Mouse (Mus musculus) forebrain, embryonic 12.5 days (tissue): ENCODE measurements at regions not wholly inside any gene's neighbourhood (a gene's known extent, or its start where the extent isn't known, plus 50 kb on each side); places are given as distances from the start of the nearest gene placed in this dataset.

Experiments
- ATAC-seq: fragments of 200-750 bp; cut with Nextera tagmentation; 2 replicates; pipeline ENCODE4 v1.8.0; 2017; ENCODE audit warnings: moderate TSS enrichment; ENCODE audit not compliant: low FRiP score
- H3K27ac ChIP-seq: fragments of 300-500 bp; sonication (generic); 2 replicates; pipeline ENCODE4 v1.5.1; 2016; ENCODE audit warnings: mild to moderate bottlenecking
- H3K27me3 ChIP-seq: fragments of 300-500 bp; sonication (generic); 2 replicates; pipeline ENCODE4 v1.6.1; 2016; ENCODE audit warnings: mild to moderate bottlenecking
- H3K36me3 ChIP-seq: fragments of 300-500 bp; sonication (generic); replicated peaks from 2 replicates; pipeline ENCODE4 v1.6.1; 2016; ENCODE audit warnings: mild to moderate bottlenecking
- H3K4me1 ChIP-seq: fragments of 300-500 bp; sonication (generic); 2 replicates; pipeline ENCODE4 v1.6.1; 2016
- H3K4me2 ChIP-seq: fragments of 300-500 bp; sonication (generic); 2 replicates; pipeline ENCODE4 v1.6.1; 2016; ENCODE audit warnings: mild to moderate bottlenecking, moderate library complexity
- H3K4me3 ChIP-seq: fragments of 300-500 bp; sonication (generic); replicated peaks from 2 replicates; pipeline ENCODE4 v1.5.1; 2016; ENCODE audit warnings: mild to moderate bottlenecking
- H3K9ac ChIP-seq: fragments of 300-500 bp; sonication (generic); 2 replicates; pipeline ENCODE4 v1.6.1; 2016; ENCODE audit warnings: mild to moderate bottlenecking
- H3K9me3 ChIP-seq: fragments of 300-500 bp; sonication (generic); 2 replicates; pipeline ENCODE4 v1.6.1; 2016
- WGBS: fragments of 180-500 bp; shearing (Covaris S2); methylation state at CpG from one replicate; pipeline ENCODE4 v1.1.7; 2016; 5-methylcytosine and 5-hydroxymethylcytosine counted together

DNA sequence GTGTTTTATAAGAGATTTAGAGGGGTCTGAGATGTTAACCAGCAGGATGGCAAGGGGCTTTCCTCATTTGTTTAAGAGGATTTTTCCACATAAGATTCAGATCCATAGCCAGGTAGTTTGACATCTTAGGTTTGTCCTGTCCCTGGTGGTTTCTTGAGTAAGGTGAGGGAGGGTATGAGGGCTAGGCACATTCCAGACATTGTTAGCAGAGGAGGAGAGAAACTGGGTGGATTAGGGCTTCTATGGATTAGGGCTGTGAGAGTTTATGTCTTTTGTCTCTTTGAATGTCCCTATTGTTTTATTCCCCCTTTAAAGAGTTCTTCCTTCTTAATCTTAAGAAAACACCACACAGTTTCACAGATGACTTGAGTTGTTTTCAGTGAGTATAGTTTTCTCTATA lies 138.6 kb upstream of the Tnfaip3 start:
- H3K9ac ChIP-seq = no peak overlapping the region
- no peaks in the 10 kb centered on the region for H3K4me1 ChIP-seq
- no peaks in the 10 kb centered on the region for H3K36me3 ChIP-seq
- H3K4me2 ChIP-seq = no peak overlapping the region
- no peak overlapping the region for H3K27ac ChIP-seq
- H3K9me3 ChIP-seq = no peaks in the 10 kb centered on the region
- H3K4me3 ChIP-seq = no peak overlapping the region
- ATAC-seq = no peak
- no peaks in the 10 kb centered on the region for H3K27me3 ChIP-seq

DNA sequence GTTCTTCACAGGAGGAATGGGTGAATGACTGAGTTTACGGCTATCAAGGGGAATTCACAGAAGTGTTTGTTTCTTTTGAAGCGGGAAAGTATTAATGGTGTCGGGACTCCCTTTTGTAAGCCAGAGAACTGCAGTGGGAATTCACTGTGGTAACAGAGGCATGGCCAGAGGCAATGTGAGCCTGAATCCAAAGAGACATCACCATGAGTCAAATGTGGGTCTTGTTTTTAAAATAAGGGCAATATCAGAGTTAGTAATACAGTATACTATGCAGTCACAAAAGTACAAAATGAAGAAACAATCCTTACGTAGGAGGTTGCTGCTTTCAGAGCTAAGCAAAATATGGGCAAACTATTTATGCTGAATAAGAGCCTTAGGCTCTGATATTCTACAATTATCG lies 137.3 kb upstream of the Tnfaip3 start:
- H3K4me2 ChIP-seq = no peak overlapping the region
- ATAC-seq = no peak
- H3K4me1 ChIP-seq = no peaks in the 10 kb centered on the region
- WGBS = 85% methylated on average over 5 of the region's 5 CpGs
- H3K36me3 ChIP-seq = no peaks in the 10 kb centered on the region
- no peak overlapping the region for H3K4me3 ChIP-seq
- H3K27me3 ChIP-seq = no peaks in the 10 kb centered on the region
- H3K27ac ChIP-seq = no peak overlapping the region
- H3K9me3 ChIP-seq = no peaks in the 10 kb centered on the region
- no peak overlapping the region for H3K9ac ChIP-seq

DNA sequence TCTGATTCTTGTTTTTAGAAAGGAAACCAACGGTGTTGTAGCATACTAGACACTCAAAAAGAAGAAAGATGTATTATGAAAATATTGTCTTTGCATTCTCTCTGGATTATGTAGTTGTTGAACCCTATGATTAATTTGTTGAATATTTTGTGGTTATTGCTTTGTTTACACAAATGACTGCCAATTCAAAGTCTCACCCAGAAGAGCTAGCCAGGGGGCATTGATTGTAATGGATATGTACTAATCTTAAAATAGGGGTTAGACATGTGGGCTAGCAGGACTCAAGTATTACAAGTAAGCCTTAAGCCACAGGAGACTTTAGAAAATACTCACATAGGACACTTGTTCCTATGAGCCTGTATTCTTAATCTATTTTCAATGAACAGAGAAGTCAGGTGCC lies 135.3 kb upstream of the Tnfaip3 start:
- H3K9ac ChIP-seq = no peak overlapping the region
- H3K27me3 ChIP-seq = no peaks in the 10 kb centered on the region
- 89% methylated on average over 1 of the region's 1 CpGs for WGBS
- no peak for ATAC-seq
- H3K4me1 ChIP-seq = no peaks in the 10 kb centered on the region
- H3K4me2 ChIP-seq = no peak overlapping the region
- no peaks in the 10 kb centered on the region for H3K36me3 ChIP-seq
- no peak overlapping the region for H3K27ac ChIP-seq
- H3K4me3 ChIP-seq = no peak overlapping the region
- H3K9me3 ChIP-seq = no peaks in the 10 kb centered on the region

DNA sequence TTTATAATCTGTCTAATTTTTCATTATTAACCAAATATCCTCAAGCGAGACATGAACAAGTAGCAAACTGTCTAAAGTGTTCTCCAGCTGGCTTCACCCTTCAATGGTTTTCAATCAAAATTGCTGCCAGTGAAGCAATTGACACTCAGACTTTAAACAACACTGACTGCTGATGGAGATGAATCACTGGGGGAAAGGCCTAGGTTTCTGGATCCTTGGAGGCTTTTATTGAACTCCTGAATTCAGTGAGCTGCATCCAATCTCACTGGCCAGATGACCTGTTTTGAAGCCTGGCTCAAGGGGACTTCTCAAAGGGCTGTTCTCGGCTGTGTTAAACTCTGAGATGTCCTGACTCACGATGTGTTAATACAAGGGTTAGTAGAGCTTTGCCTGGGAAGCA lies 134.5 kb upstream of the Tnfaip3 start:
- Histone ChIP-seq H3K4me3 (no peak overlapping the region), H3K4me2 (no peak overlapping the region), H3K27me3 (no peaks in the 10 kb centered on the region), H3K9me3 (no peaks in the 10 kb centered on the region), H3K9ac (no peak overlapping the region), H3K27ac (no peak overlapping the region), H3K36me3 (no peaks in the 10 kb centered on the region), H3K4me1 (no peaks in the 10 kb centered on the region)
- WGBS = 71% methylated on average over 3 of the region's 3 CpGs
- ATAC-seq = no peak

DNA sequence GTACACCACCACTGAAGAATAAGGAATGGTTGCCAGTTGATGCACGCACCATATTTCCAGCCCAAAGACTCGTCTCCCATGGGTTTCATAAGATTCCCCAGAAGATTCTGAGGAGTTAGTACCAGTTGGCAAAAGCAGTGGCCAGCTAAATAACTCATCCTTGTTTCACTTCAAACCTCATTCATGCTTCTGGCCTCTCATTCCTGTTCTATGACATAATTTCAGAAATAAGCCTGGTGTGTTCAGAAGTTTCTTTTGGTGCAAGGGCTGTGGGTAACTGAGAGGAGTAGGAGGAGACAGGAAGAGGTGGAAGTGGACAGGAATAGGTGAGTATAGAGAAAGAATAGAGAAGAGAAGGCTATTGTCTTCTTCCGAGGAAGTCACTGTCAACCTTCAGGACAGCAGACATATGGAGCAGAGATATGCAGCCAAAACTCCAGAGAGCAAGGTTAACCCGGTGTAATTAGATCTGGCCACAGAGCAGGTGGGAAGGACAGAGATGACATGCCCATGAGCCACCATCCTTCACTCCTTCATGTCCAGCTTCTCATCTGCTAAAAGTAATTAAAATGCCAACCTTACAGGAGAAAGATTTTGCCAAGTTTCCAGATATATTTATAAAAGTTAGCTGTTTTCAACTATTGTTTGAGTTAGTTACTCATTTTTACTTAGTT lies 133.9 kb upstream of the Tnfaip3 start:
- Histone ChIP-seq H3K4me3 (no peak overlapping the region), H3K9me3 (no peaks in the 10 kb centered on the region), H3K4me1 (no peaks in the 10 kb centered on the region), H3K27ac (no peak overlapping the region), H3K9ac (no peak overlapping the region), H3K36me3 (no peaks in the 10 kb centered on the region), H3K27me3 (no peaks in the 10 kb centered on the region), H3K4me2 (no peak overlapping the region)
- WGBS = 87% methylated on average over 4 of the region's 4 CpGs
- no peak for ATAC-seq

DNA sequence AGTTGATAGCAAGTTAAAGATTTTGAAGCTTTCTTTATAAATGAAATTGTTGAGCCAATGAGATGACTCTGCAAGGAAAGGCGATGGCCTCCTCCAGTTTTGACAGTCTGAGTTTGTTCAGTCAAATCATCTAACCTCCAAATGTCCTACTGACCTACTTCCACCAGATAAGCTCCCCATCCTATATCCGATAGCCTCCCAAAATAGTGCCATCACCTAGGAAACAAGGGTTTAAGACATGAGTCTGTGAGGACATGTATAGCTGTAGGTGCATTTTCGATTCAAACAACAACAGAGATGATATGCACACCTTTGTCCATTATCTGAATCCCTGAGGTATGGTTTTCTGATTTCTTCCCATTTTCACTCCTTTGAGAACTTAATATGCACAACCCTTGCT lies 126.0 kb upstream of the Tnfaip3 start:
- H3K9me3 ChIP-seq = no peaks in the 10 kb centered on the region
- H3K27me3 ChIP-seq = no peaks in the 10 kb centered on the region
- no peak overlapping the region for H3K4me3 ChIP-seq
- 92% methylated on average over 3 of the region's 3 CpGs for WGBS
- no peak overlapping the region for H3K27ac ChIP-seq
- no peaks in the 10 kb centered on the region for H3K36me3 ChIP-seq
- no peak overlapping the region for H3K9ac ChIP-seq
- H3K4me2 ChIP-seq = no peak overlapping the region
- no peak for ATAC-seq
- no peaks in the 10 kb centered on the region for H3K4me1 ChIP-seq

DNA sequence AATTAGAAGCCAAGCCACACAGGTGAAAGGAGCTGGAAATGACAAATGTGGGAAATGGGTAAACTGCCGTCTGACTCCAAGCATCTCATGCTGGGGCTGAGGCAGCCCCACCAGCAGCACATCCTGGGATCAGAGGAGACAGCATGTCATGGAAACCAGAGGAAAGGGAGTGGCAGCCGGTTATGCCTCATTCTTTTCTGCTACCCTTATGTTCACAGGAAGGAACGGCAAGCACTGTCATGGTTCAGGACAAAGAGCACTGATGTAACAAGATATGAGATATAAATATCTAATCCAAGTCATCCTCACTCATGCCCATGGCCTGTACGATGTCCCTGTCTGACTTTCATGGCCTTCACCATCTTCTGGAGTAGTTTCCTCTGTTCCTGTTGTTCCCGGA lies 125.2 kb upstream of the Tnfaip3 start:
- Histone ChIP-seq H3K9me3 (no peaks in the 10 kb centered on the region), H3K4me2 (no peak overlapping the region), H3K4me3 (no peak overlapping the region), H3K27me3 (no peaks in the 10 kb centered on the region), H3K36me3 (no peaks in the 10 kb centered on the region), H3K4me1 (no peaks in the 10 kb centered on the region), H3K9ac (no peak overlapping the region), H3K27ac (no peak overlapping the region)
- no peak for ATAC-seq
- 83% methylated on average over 5 of the region's 5 CpGs for WGBS

DNA sequence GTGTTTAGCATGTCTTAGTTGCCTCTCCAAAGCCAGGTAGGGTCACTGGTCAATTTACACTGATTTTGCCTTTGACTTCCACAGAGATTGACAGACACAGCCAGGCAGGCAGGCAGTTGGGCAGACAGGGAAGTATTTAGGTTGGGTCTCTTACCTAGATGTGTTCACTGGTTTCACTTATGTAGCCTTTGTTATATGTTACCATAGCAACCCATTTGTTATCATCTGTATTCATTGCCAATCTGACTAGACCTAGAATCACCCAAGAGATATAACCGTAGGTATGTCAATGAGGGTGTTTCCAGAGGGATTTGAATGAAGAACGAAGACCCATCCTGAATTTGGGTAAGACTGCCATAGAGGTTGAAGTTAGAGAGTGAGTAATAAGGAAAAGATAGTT lies 123.8 kb upstream of the Tnfaip3 start:
- Histone ChIP-seq H3K4me2 (no peak overlapping the region), H3K4me3 (no peak overlapping the region), H3K36me3 (no peaks in the 10 kb centered on the region), H3K9me3 (no peaks in the 10 kb centered on the region), H3K4me1 (no peaks in the 10 kb centered on the region), H3K9ac (no peak overlapping the region), H3K27ac (no peak overlapping the region), H3K27me3 (no peaks in the 10 kb centered on the region)
- 82% methylated on average over 2 of the region's 2 CpGs for WGBS
- no peak for ATAC-seq

DNA sequence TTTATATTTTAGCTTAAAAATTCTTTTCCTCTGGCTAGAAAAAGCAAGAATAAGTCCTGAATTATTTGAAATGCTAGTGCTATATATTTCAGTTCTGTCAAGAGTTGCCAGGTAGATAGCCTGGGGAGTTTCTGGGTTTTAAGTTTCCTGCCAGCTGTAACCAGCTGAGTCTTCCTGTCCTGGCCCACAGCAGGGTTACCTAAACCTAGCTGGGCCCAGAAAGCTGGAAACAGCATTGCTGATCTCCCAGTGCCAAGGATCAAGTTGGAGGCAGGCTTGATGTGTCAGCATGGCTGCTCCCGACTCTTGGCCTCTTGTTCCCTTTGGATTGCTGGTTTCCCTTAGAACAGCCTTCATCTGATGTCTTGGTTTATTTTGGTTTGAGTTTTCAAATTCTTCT lies 122.8 kb upstream of the Tnfaip3 start:
- Histone ChIP-seq H3K9me3 (no peaks in the 10 kb centered on the region), H3K27me3 (no peaks in the 10 kb centered on the region), H3K36me3 (no peaks in the 10 kb centered on the region), H3K27ac (no peak overlapping the region), H3K4me3 (no peak overlapping the region), H3K4me1 (no peaks in the 10 kb centered on the region), H3K9ac (no peak overlapping the region), H3K4me2 (no peak overlapping the region)
- ATAC-seq = no peak
- WGBS = 79% methylated on average over 1 of the region's 1 CpGs

DNA sequence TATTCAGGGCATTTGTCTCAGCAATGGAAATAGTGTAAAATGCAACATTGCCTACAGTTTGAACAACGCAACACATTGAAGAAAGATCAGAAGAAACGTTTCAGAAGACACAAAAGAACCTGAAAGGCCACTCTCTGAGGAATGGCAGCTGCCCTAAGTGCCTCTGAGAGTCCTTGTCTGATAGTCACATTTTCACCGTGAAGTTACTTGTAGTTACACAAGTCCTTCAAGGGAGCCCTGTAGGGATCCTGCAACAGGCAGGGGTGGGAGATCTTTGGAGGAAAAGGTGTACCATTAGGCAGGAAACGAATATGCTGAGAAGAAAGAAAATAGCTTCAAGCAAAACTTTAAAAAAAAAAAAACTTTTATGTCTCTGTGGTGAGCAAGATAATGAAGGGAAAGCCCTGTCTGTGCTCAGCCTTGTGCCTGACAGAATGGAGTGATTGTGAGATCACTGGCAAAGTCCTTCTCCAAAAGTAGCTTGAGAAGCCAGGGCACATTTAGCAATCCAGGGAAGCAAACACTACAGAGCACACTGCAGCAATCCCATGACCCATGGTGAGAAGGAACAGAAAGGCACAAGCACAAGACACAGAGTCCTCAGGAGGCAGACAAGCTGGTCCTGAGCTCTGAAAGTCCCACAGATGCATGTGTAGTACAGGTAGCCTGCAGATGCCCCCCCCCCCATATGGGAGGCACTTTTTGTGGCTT lies 112.3 kb upstream of the Tnfaip3 start:
- WGBS = 57% methylated on average over 4 of the region's 4 CpGs

DNA sequence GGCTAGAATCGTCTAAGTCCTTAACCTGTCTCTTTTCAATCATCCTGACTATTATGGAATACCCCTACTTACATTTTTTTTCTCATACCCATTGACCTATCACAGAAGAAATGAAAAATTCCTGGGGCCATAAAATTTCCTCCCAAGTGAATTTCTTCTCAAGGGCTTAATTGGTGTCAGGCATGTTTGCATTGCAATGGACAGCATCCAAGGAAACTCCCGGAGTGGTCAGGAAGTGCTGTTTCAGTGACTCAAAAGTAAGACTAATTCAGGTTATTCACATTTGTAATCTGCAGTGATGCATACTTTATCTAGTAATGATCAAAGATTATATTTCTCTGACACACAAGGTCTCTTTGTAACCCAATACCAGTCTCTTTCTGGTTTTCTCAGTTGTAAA lies 111.5 kb upstream of the Tnfaip3 start:
- ATAC-seq = no peak
- Histone ChIP-seq H3K4me2 (no peak overlapping the region), H3K36me3 (no peaks in the 10 kb centered on the region), H3K4me3 (no peak overlapping the region), H3K9ac (no peak overlapping the region), H3K4me1 (no peaks in the 10 kb centered on the region), H3K27ac (no peak overlapping the region), H3K27me3 (no peaks in the 10 kb centered on the region), H3K9me3 (no peaks in the 10 kb centered on the region)
- WGBS = 76% methylated on average over 2 of the region's 2 CpGs

More for the DNA sequence above, 112.3 kb upstream of the Tnfaip3 start:
- Histone ChIP-seq H3K9me3 (no peaks in the 10 kb centered on the region), H3K27me3 (no peaks in the 10 kb centered on the region), H3K9ac (no peak overlapping the region), H3K4me3 (no peak overlapping the region), H3K27ac (no peak overlapping the region), H3K36me3 (no peaks in the 10 kb centered on the region), H3K4me1 (no peaks in the 10 kb centered on the region), H3K4me2 (no peak overlapping the region)
- no peak for ATAC-seq

DNA sequence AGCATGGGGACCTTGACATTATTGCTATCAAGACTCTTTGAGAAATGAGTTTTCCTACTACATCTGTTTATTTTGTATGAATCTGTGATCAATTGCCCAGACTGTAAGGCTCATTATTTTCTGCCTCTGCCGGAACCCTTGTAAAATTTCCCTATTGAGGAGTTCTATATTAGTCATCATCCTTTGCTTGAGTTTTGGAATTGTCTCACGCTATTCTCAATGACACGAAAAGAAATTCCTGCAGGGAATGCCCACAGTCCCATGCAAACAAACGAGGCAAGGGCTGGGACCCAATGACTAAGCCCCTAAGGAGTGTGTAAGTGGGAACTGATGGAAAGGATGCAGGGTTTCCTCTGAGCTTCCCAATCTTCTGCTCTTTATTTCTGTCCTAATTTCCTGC lies 111.0 kb upstream of the Tnfaip3 start:
- H3K4me2 ChIP-seq = no peak overlapping the region
- no peak for ATAC-seq
- no peaks in the 10 kb centered on the region for H3K9me3 ChIP-seq
- H3K36me3 ChIP-seq = no peaks in the 10 kb centered on the region
- 76% methylated on average over 4 of the region's 4 CpGs for WGBS
- H3K9ac ChIP-seq = no peak overlapping the region
- H3K4me3 ChIP-seq = no peak overlapping the region
- H3K27ac ChIP-seq = no peak overlapping the region
- no peaks in the 10 kb centered on the region for H3K4me1 ChIP-seq
- no peaks in the 10 kb centered on the region for H3K27me3 ChIP-seq

DNA sequence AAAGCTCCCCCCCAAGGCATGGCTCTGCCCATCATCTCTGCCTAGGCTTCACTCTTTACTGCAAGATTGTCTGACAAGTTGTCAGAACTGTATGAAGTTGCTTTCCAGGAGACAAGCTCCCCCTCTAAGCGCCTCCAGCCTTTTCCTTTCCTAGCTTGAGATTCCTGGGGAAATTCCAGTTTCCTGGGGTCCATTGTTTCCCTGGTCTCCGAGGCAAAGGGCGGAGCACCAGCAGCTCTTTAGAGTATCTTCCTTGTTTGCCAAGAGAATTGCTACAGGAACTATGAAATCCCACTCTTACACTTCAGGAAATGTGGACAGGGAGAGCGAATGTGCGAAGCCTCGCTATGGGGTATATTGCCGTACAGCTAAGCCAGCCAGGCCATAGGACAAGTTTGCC lies 108.2 kb upstream of the Tnfaip3 start:
- no peak overlapping the region for H3K27ac ChIP-seq
- 55% methylated on average over 7 of the region's 7 CpGs for WGBS
- H3K27me3 ChIP-seq = no peaks in the 10 kb centered on the region
- H3K9me3 ChIP-seq = no peaks in the 10 kb centered on the region
- H3K9ac ChIP-seq = no peak overlapping the region
- H3K4me2 ChIP-seq = no peak overlapping the region
- H3K36me3 ChIP-seq = no peaks in the 10 kb centered on the region
- H3K4me3 ChIP-seq = no peak overlapping the region
- no peaks in the 10 kb centered on the region for H3K4me1 ChIP-seq
- ATAC-seq = no peak
